Mouse (Mus musculus): ENCODE measurements around the gene Chmp6. TPM values are rescaled to one million over a fixed set of nuclear protein-coding genes. Genes with fewer than 3 reads are reported as not detected.
A peak's percentile ranks its signal among the peaks of the same experiment; 100 is the strongest.

The Chmp6 gene
- total and polyA plus RNA-seq, 2 experiments from 2014 or later: 91.1 to 105 TPM

GRCm38 (mm10) chr11:119934773-119935172 lies 21.5 kb downstream of the Chmp6 start:
- DNase-seq (peak; percentile 78), ATAC-seq (peak; percentile 30; the same call in 1 of the 2 replicates)
- TF ChIP-seq CTCF (IDR thresholded peaks at IDR 0.05; ENCODE audit: low read depth): peak; percentile 24; the same call in 1 of the 2 replicates
- peaks cover 44% of the 10 kb centered on the region for H3K4me1 ChIP-seq (ENCODE audit: insufficient read depth)
- no peak overlapping the region for H3K4me3 ChIP-seq (ENCODE audit: low read depth, low read length)
- H3K36me3 ChIP-seq (ENCODE audit: insufficient read depth): no peaks in the 10 kb centered on the region; the same call in 1 of the 2 replicates
- H3K4me2 ChIP-seq (ENCODE audit: low read depth): no peak overlapping the region
- no peaks in the 10 kb centered on the region for H3K9me3 ChIP-seq (ENCODE audit: low read length)
- 0 out of 2 replicates have a peak overlapping the region, but pooled peaks have one; percentile 35 for H3K27ac ChIP-seq (ENCODE audit: low read depth, low read length)
- no peak overlapping the region for H3K9ac ChIP-seq
- H3K27me3 ChIP-seq (ENCODE audit: insufficient read depth, low read length): no peaks in the 10 kb centered on the region
- WGBS: 56% methylated on average over 8 of the region's 8 CpGs

- no peak overlapping the region for H3K4me2 ChIP-seq (ENCODE audit: low read depth)
- H3K4me1 ChIP-seq (ENCODE audit: insufficient read depth): peaks cover 50% of the 10 kb centered on the region
- no peak overlapping the region for H3K4me3 ChIP-seq (ENCODE audit: low read depth, low read length)
- no peaks in the 10 kb centered on the region for H3K27me3 ChIP-seq (ENCODE audit: insufficient read depth, low read length)
- whole genome bisulfite sequencing: 18% methylated on average over 6 of the region's 6 CpGs
- DNase-seq (peak; percentile 67), ATAC-seq (no peak)
- TF ChIP-seq CTCF (IDR thresholded peaks at IDR 0.05; ENCODE audit: low read depth): peak; percentile 82
- no peaks in the 10 kb centered on the region for H3K9me3 ChIP-seq (ENCODE audit: low read length)
- peak overlapping the region; percentile 75 for H3K27ac ChIP-seq (ENCODE audit: low read depth, low read length)
- no peak overlapping the region for H3K9ac ChIP-seq
- no peaks in the 10 kb centered on the region; the same call in 1 of the 2 replicates for H3K36me3 ChIP-seq (ENCODE audit: insufficient read depth)
These were observed 22.2 kb downstream of the Chmp6 start for GRCm38 (mm10) chr11:119935457-119935856.

- H3K9me3 ChIP-seq (ENCODE audit: low read length): no peaks in the 10 kb centered on the region
- peak overlapping the region; percentile 75 for H3K27ac ChIP-seq (ENCODE audit: low read depth, low read length)
- 70% methylated on average over 2 of the region's 2 CpGs for WGBS
- no peak overlapping the region for H3K4me3 ChIP-seq (ENCODE audit: low read depth, low read length)
- no peak for TF ChIP-seq CTCF (IDR thresholded peaks at IDR 0.05; ENCODE audit: low read depth)
- H3K4me1 ChIP-seq (ENCODE audit: insufficient read depth): peaks cover 60% of the 10 kb centered on the region
- no peak overlapping the region for H3K9ac ChIP-seq
- ATAC-seq (no peak), DNase-seq (no peak)
- no peaks in the 10 kb centered on the region; the same call in 1 of the 2 replicates for H3K36me3 ChIP-seq (ENCODE audit: insufficient read depth)
- H3K4me2 ChIP-seq (ENCODE audit: low read depth): peak overlapping the region; percentile 34
- H3K27me3 ChIP-seq (ENCODE audit: insufficient read depth, low read length): no peaks in the 10 kb centered on the region
These were observed 23.2 kb downstream of the Chmp6 start for GRCm38 (mm10) chr11:119936456-119936855.

GRCm38 (mm10) chr11:119937216-119937615 lies 24.0 kb downstream of the Chmp6 start:
- H3K9ac ChIP-seq: no peak overlapping the region
- ATAC-seq: peak; percentile 83
- peak overlapping the region; percentile 34 for H3K4me2 ChIP-seq (ENCODE audit: low read depth)
- H3K36me3 ChIP-seq (ENCODE audit: insufficient read depth): no peaks in the 10 kb centered on the region; the same call in 1 of the 2 replicates
- no peak for TF ChIP-seq CTCF (IDR thresholded peaks at IDR 0.05; ENCODE audit: low read depth)
- H3K27me3 ChIP-seq (ENCODE audit: insufficient read depth, low read length): no peaks in the 10 kb centered on the region
- no peak overlapping the region; the same call in 1 of the 2 replicates for H3K4me3 ChIP-seq (ENCODE audit: low read depth, low read length)
- H3K9me3 ChIP-seq (ENCODE audit: low read length): no peaks in the 10 kb centered on the region
- H3K4me1 ChIP-seq (ENCODE audit: insufficient read depth): peaks cover 64% of the 10 kb centered on the region
- peak overlapping the region; percentile 80 for H3K27ac ChIP-seq (ENCODE audit: low read depth, low read length)
- DNase-seq: peak; percentile 84
- 42% methylated on average over 12 of the region's 12 CpGs for WGBS

GRCm38 (mm10) chr11:119937772-119938502 lies 24.7 kb downstream of the Chmp6 start:
- WGBS: 60% methylated on average over 19 of the region's 19 CpGs
- Histone ChIP-seq H3K9me3 (ENCODE audit: low read length) (no peaks in the 10 kb centered on the region), H3K27me3 (ENCODE audit: insufficient read depth, low read length) (no peaks in the 10 kb centered on the region), H3K4me3 (ENCODE audit: low read depth, low read length) (no peak overlapping the region), H3K4me2 (ENCODE audit: low read depth) (peak overlapping the region; percentile 34; the same call in 1 of the 2 replicates), H3K4me1 (ENCODE audit: insufficient read depth) (peaks cover 64% of the 10 kb centered on the region), H3K9ac (no peak overlapping the region), H3K36me3 (ENCODE audit: insufficient read depth) (no peaks in the 10 kb centered on the region; the same call in 1 of the 2 replicates), H3K27ac (ENCODE audit: low read depth, low read length) (peak overlapping the region; percentile 80)
- DNase-seq (no peak), ATAC-seq (no peak)
- TF ChIP-seq CTCF (IDR thresholded peaks at IDR 0.05; ENCODE audit: low read depth): no peak

GRCm38 (mm10) chr11:119939073-119939710 lies 26.0 kb downstream of the Chmp6 start:
- no peaks in the 10 kb centered on the region for H3K9me3 ChIP-seq (ENCODE audit: low read length)
- H3K4me1 ChIP-seq (ENCODE audit: insufficient read depth): peaks cover 64% of the 10 kb centered on the region
- TF ChIP-seq CTCF (IDR thresholded peaks at IDR 0.05; ENCODE audit: low read depth): no peak
- no peak overlapping the region for H3K9ac ChIP-seq
- no peak overlapping the region for H3K4me3 ChIP-seq (ENCODE audit: low read depth, low read length)
- ATAC-seq (no peak), DNase-seq (no peak)
- WGBS: 60% methylated on average over 8 of the region's 8 CpGs
- H3K4me2 ChIP-seq (ENCODE audit: low read depth): peak overlapping the region; percentile 92
- peak overlapping the region; percentile 81 for H3K27ac ChIP-seq (ENCODE audit: low read depth, low read length)
- H3K36me3 ChIP-seq (ENCODE audit: insufficient read depth): no peaks in the 10 kb centered on the region; the same call in 1 of the 2 replicates
- no peaks in the 10 kb centered on the region for H3K27me3 ChIP-seq (ENCODE audit: insufficient read depth, low read length)

GRCm38 (mm10) chr11:119939711-119940106 lies 26.5 kb downstream of the Chmp6 start:
- H3K4me2 ChIP-seq (ENCODE audit: low read depth): peak overlapping the region; percentile 92
- peak overlapping the region; percentile 81 for H3K27ac ChIP-seq (ENCODE audit: low read depth, low read length)
- H3K36me3 ChIP-seq (ENCODE audit: insufficient read depth): no peaks in the 10 kb centered on the region; the same call in 1 of the 2 replicates
- H3K27me3 ChIP-seq (ENCODE audit: insufficient read depth, low read length): no peaks in the 10 kb centered on the region
- H3K4me3 ChIP-seq (ENCODE audit: low read depth, low read length): 0 out of 2 replicates have a peak overlapping the region, but pooled peaks have one; percentile 12
- no peak overlapping the region; the same call in 1 of the 2 replicates for H3K9ac ChIP-seq
- H3K9me3 ChIP-seq (ENCODE audit: low read length): no peaks in the 10 kb centered on the region
- TF ChIP-seq CTCF (IDR thresholded peaks at IDR 0.05; ENCODE audit: low read depth): no peak
- peaks cover 64% of the 10 kb centered on the region for H3K4me1 ChIP-seq (ENCODE audit: insufficient read depth)
- ATAC-seq (no peak), DNase-seq (no peak)
- WGBS: 65% methylated on average over 4 of the region's 4 CpGs
